Mouse (Mus musculus): Measurements from ENCODE around the gene Trib3. TPM values are rescaled to one million over a fixed set of nuclear protein-coding genes. Genes with fewer than 3 reads are reported as not detected.

Gene Trib3
- polyA plus RNA-seq (2017; shearing (Covaris generic)) = 1 to 10 TPM; 7.0 TPM

GRCm38 (mm10) chr2:152343329-152344213 lies at the start of gene Trib3:
Trib3 (minus strand) TSS chr2:152344032.

GRCm38 (mm10) chr2:152376345-152376741 lies 32.5 kb upstream of the Trib3 start, which contains the start of gene Nrsn2:
Nrsn2 (minus strand) TSS chr2:152376638.

GRCm38 (mm10) chr2:152332101-152332825 lies 11.6 kb downstream of the Trib3 start, which contains the start of gene Rbck1:
Rbck1 (minus strand) TSS chr2:152332653.

GRCm38 (mm10) chr2:152293727-152294475 lies 49.9 kb downstream of the Trib3 start, which contains the start of gene Tbc1d20:
Tbc1d20 (plus strand) TSS chr2:152293828.

Other genes starting within 250 kb of the Trib3 start
- gene Srxn1, start 238.5 kb downstream of the Trib3 start, polyA plus RNA-seq (2017; shearing (Covaris generic)) = 1 to 10 TPM; 1.0 to 4.3 TPM
- gene Tcf15, start 200.5 kb downstream of the Trib3 start, polyA plus RNA-seq (2017; shearing (Covaris generic)) = under 1 TPM in 1 of 2 experiments, not detected in 1; 0.17 TPM
- gene Csnk2a1, start 117.2 kb downstream of the Trib3 start, polyA plus RNA-seq (2017; shearing (Covaris generic)) = 10 to 100 TPM; 41.7 to 54.9 TPM
- 10 to 100 TPM; 43.8 to 62.6 TPM for gene Tbc1d20, start 50.2 kb downstream of the Trib3 start, polyA plus RNA-seq (2017; shearing (Covaris generic))
- gene Rbck1, start 11.4 kb downstream of the Trib3 start, polyA plus RNA-seq (2017; shearing (Covaris generic)) = 100 to 1,000 TPM; 263 to 272 TPM
- gene Nrsn2, start 32.6 kb upstream of the Trib3 start, polyA plus RNA-seq (2017; shearing (Covaris generic)) = not detected
- 1 to 10 TPM in 1 of 2 experiments, under 1 TPM in 1; 0.32 to 1.6 TPM for gene Sox12, start 54.0 kb upstream of the Trib3 start, polyA plus RNA-seq (2017; shearing (Covaris generic))
- 1 to 10 TPM; 2.8 TPM for gene Zcchc3, start 71.0 kb upstream of the Trib3 start, polyA plus RNA-seq (2017; shearing (Covaris generic))
- gene 6820408C15Rik, start 71.6 kb upstream of the Trib3 start, polyA plus RNA-seq (2017; shearing (Covaris generic)) = under 1 TPM in 1 of 2 experiments, not detected in 1; 0.21 TPM
- not detected for gene Defb23, start 120.6 kb upstream of the Trib3 start, polyA plus RNA-seq (2017; shearing (Covaris generic))
- not detected for gene Defb20, start 133.0 kb upstream of the Trib3 start, polyA plus RNA-seq (2017; shearing (Covaris generic))
- gene Defb22, start 146.1 kb upstream of the Trib3 start, polyA plus RNA-seq (2017; shearing (Covaris generic)) = not detected
- not detected for gene Defb26, start 167.7 kb upstream of the Trib3 start, polyA plus RNA-seq (2017; shearing (Covaris generic))
- gene Defb28, start 174.2 kb upstream of the Trib3 start, polyA plus RNA-seq (2017; shearing (Covaris generic)) = not detected
- gene Defb29, start 196.1 kb upstream of the Trib3 start, polyA plus RNA-seq (2017; shearing (Covaris generic)) = not detected
- gene Gm17416, start 225.3 kb upstream of the Trib3 start, polyA plus RNA-seq (2017; shearing (Covaris generic)) = not detected
- gene Defb21, start 228.7 kb upstream of the Trib3 start, polyA plus RNA-seq (2017; shearing (Covaris generic)) = not detected
- not detected for gene Defb19, start 236.3 kb upstream of the Trib3 start, polyA plus RNA-seq (2017; shearing (Covaris generic))